Mouse (Mus musculus) 3134 (cell line): ENCODE measurements at regions not wholly inside any gene's neighbourhood (a gene's known extent, or its start where the extent isn't known, plus 50 kb on each side); places are given as distances from the start of the nearest gene placed in this dataset.
A peak's percentile ranks its signal among the peaks of the same experiment; 100 is the strongest.

Experiments
- DNase-seq: peaks from one replicate; pipeline ENCODE4 v3.0.0-alpha.2; 2011; ENCODE audit warnings: low spot score; ENCODE audit not compliant: insufficient read length; ENCODE audit errors: extremely low read depth

DNA sequence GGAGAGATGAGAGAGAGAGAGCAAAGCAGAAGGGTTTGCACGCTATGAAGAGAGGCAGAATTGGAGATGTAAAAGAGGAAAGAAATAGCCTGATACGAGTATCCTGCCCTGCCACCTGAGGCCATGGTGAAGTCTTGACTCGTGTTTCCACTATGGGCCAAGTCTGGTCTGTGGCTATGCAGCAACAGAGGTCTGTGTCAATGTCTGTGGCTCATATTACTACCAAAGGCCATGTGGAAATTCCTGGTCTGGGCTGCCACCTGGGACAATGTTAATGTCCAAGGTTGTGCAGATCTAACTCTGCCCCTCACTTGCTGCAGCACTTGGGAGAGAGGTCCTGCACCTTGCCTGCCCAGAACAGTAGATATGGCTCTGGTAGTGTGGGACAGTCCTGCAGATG is 132.8 kb upstream of the Rag2 start:
- peak; percentile 45 for DNase-seq

DNA sequence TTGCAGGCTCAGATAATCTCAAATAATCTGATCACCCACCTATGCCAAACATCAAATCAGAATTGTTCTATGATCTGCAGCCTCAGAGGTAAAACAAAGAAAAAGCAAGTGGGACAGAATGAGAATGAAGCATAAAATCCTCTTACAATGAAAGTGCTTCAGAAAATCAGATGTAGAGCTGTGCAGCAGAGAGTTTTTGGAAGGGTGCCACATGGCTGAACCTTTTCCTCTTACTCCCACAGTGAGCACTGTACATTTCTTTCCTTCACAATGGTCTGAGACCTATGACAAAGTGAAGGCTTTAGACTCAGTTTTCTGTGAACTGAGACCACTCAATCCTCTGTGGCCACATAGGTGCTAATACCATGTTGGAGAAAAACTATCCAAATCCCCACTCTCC is 116.4 kb upstream of the Rag2 start:
- no peak for DNase-seq
